1 mouse cellular context compared by ENCODE assay signal in genomic region chr10:39896503-39896902, GRCm38 (mm10).
TF ChIP-seq lines count a peak whose summit lies in the region.

No protein-coding gene starts in this region.

TF ChIP-seq in CH12.LX, 34 proteins besides CTCF, POLR2A, EP300 and RAD21 (continued from another document):
- TF ChIP-seq ZMIZ1 (IDR thresholded peaks at IDR 0.05; ENCODE audit: low read depth, low read length): no peak
- TF ChIP-seq IRF4 (IDR thresholded peaks at IDR 0.05; ENCODE audit: low read depth, low read length): no peak
- no peak for TF ChIP-seq PAX5 (IDR thresholded peaks at IDR 0.05; ENCODE audit: low read length)
TF ChIP-seq in CH12.LX: peak in this region for 1.
